Mouse (Mus musculus): ENCODE results near the gene Mbnl2. TPM values are rescaled to one million over a fixed set of nuclear protein-coding genes. Genes with fewer than 3 reads are reported as not detected.

Mbnl2 gene
- polyA plus RNA-seq, 1 experiment from 2014 or later, result 17.9 TPM

DNA sequence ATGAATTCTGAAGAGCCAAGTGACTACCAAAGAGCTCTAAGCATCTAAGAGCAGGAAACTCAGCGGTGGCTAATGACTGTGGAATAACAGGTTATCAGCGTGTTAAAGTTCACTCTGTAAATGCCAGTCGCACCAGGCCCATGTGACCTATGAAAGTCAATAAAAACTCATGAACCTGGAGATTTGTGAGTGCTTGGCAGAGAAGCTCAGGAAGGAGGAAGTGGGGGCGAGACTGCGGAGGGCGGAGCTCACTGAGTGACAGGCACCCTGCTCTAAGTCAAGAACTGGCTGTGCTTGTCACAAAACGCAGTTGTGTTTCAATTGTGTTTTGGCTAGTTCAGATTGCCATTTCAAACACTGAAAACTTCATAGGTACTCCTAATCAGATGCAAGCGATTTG is 131.4 kb downstream of the Mbnl2 start:
- no peak for ATAC-seq (ENCODE audit: low read depth)
- Histone ChIP-seq H3K9ac (replicated peaks; ENCODE audit: low read depth, low read length) (no peak overlapping the region), H3K4me1 (ENCODE audit: control insufficient read depth, insufficient read depth, low read length) (no peaks in the 10 kb centered on the region), H3K4me2 (ENCODE audit: low read depth, low read length) (no peak overlapping the region), H3K9me3 (ENCODE audit: control insufficient read depth, low read length) (no peaks in the 10 kb centered on the region), H3K36me3 (ENCODE audit: control insufficient read depth, insufficient read depth, low read length) (no peaks in the 10 kb centered on the region), H3K27me3 (ENCODE audit: control insufficient read depth, insufficient read depth, low read length) (no peaks in the 10 kb centered on the region), H3K4me3 (ENCODE audit: low read depth, low read length) (no peak overlapping the region), H3K27ac (ENCODE audit: low read depth, low read length) (no peak overlapping the region)
- whole genome bisulfite sequencing, result 82% methylated on average over 8 of the region's 8 CpGs

GRCm38 (mm10) chr14:120409854-120410253 is 134.4 kb downstream of the Mbnl2 start:
- Histone ChIP-seq H3K27me3 (ENCODE audit: control insufficient read depth, insufficient read depth, low read length) (no peaks in the 10 kb centered on the region), H3K27ac (ENCODE audit: low read depth, low read length) (no peak overlapping the region), H3K9me3 (ENCODE audit: control insufficient read depth, low read length) (no peaks in the 10 kb centered on the region), H3K4me1 (ENCODE audit: control insufficient read depth, insufficient read depth, low read length) (no peaks in the 10 kb centered on the region), H3K4me3 (ENCODE audit: low read depth, low read length) (no peak overlapping the region), H3K36me3 (ENCODE audit: control insufficient read depth, insufficient read depth, low read length) (no peaks in the 10 kb centered on the region), H3K9ac (replicated peaks; ENCODE audit: low read depth, low read length) (no peak overlapping the region), H3K4me2 (ENCODE audit: low read depth, low read length) (no peak overlapping the region)
- no peak for ATAC-seq (ENCODE audit: low read depth)
- 91% methylated on average over 10 of the region's 10 CpGs for WGBS

- 86% methylated on average over 9 of the region's 9 CpGs for WGBS
- no peak overlapping the region for H3K4me3 ChIP-seq (ENCODE audit: low read depth, low read length)
- no peaks in the 10 kb centered on the region for H3K4me1 ChIP-seq (ENCODE audit: control insufficient read depth, insufficient read depth, low read length)
- ATAC-seq (ENCODE audit: low read depth), result no peak
- no peaks in the 10 kb centered on the region for H3K27me3 ChIP-seq (ENCODE audit: control insufficient read depth, insufficient read depth, low read length)
- no peak overlapping the region for H3K27ac ChIP-seq (ENCODE audit: low read depth, low read length)
- no peaks in the 10 kb centered on the region for H3K9me3 ChIP-seq (ENCODE audit: control insufficient read depth, low read length)
- no peak overlapping the region for H3K4me2 ChIP-seq (ENCODE audit: low read depth, low read length)
- H3K36me3 ChIP-seq (ENCODE audit: control insufficient read depth, insufficient read depth, low read length), result no peaks in the 10 kb centered on the region
- H3K9ac ChIP-seq (replicated peaks; ENCODE audit: low read depth, low read length), result no peak overlapping the region
Measured at GRCm38 (mm10) chr14:120416886-120417285, 141.4 kb downstream of the Mbnl2 start.

- Histone ChIP-seq H3K27me3 (ENCODE audit: control insufficient read depth, insufficient read depth, low read length) (no peaks in the 10 kb centered on the region), H3K4me3 (ENCODE audit: low read depth, low read length) (no peak overlapping the region), H3K4me2 (ENCODE audit: low read depth, low read length) (no peak overlapping the region), H3K9me3 (ENCODE audit: control insufficient read depth, low read length) (no peaks in the 10 kb centered on the region), H3K9ac (replicated peaks; ENCODE audit: low read depth, low read length) (no peak overlapping the region), H3K4me1 (ENCODE audit: control insufficient read depth, insufficient read depth, low read length) (no peaks in the 10 kb centered on the region), H3K27ac (ENCODE audit: low read depth, low read length) (no peak overlapping the region), H3K36me3 (ENCODE audit: control insufficient read depth, insufficient read depth, low read length) (no peaks in the 10 kb centered on the region)
- 64% methylated on average over 14 of the region's 14 CpGs for WGBS
- ATAC-seq (ENCODE audit: low read depth), result no peak
Measured at GRCm38 (mm10) chr14:120418964-120419363, 143.5 kb downstream of the Mbnl2 start.

GRCm38 (mm10) chr14:120428497-120428896 is 153.0 kb downstream of the Mbnl2 start:
- H3K4me3 ChIP-seq (ENCODE audit: low read depth, low read length), result no peak overlapping the region
- H3K4me1 ChIP-seq (ENCODE audit: control insufficient read depth, insufficient read depth, low read length), result no peaks in the 10 kb centered on the region
- H3K9me3 ChIP-seq (ENCODE audit: control insufficient read depth, low read length), result 0 out of 2 replicates have a peak, but pooled peaks cover 3% of the 10 kb centered on the region
- no peak for ATAC-seq (ENCODE audit: low read depth)
- WGBS, result 92% methylated on average over 5 of the region's 5 CpGs
- H3K36me3 ChIP-seq (ENCODE audit: control insufficient read depth, insufficient read depth, low read length), result no peaks in the 10 kb centered on the region
- H3K4me2 ChIP-seq (ENCODE audit: low read depth, low read length), result no peak overlapping the region
- H3K9ac ChIP-seq (replicated peaks; ENCODE audit: low read depth, low read length), result no peak overlapping the region
- H3K27ac ChIP-seq (ENCODE audit: low read depth, low read length), result no peak overlapping the region
- no peaks in the 10 kb centered on the region for H3K27me3 ChIP-seq (ENCODE audit: control insufficient read depth, insufficient read depth, low read length)

GRCm38 (mm10) chr14:120432773-120433172 is 157.3 kb downstream of the Mbnl2 start:
- no peaks in the 10 kb centered on the region for H3K9me3 ChIP-seq (ENCODE audit: control insufficient read depth, low read length)
- no peak overlapping the region for H3K4me3 ChIP-seq (ENCODE audit: low read depth, low read length)
- no peak overlapping the region for H3K27ac ChIP-seq (ENCODE audit: low read depth, low read length)
- H3K27me3 ChIP-seq (ENCODE audit: control insufficient read depth, insufficient read depth, low read length), result no peaks in the 10 kb centered on the region
- H3K36me3 ChIP-seq (ENCODE audit: control insufficient read depth, insufficient read depth, low read length), result no peaks in the 10 kb centered on the region
- ATAC-seq (ENCODE audit: low read depth), result no peak
- no peak overlapping the region for H3K9ac ChIP-seq (replicated peaks; ENCODE audit: low read depth, low read length)
- H3K4me1 ChIP-seq (ENCODE audit: control insufficient read depth, insufficient read depth, low read length), result no peaks in the 10 kb centered on the region
- H3K4me2 ChIP-seq (ENCODE audit: low read depth, low read length), result no peak overlapping the region

DNA sequence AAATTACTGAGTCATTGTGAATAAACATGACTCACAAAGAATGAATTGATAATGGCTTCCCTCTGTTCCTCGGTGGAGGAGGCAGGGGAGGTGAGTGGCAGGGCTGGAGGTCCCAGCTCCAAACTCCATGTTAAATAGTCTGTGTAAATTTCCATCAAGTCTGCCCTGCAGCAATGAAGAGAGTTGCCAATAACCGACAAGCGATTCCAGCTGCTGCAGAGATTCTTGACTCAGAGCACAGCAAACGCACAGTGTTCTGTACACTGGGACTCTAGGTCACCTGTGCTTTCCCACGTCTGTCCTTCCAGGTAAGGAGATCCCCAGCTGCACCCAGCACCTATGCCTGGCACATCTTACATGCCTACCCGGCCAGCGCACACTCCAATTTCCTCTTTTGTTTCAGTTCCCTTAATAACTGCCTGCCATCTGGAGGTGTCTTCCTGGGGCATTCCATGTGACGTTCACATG is 158.5 kb downstream of the Mbnl2 start:
- no peaks in the 10 kb centered on the region for H3K36me3 ChIP-seq (ENCODE audit: control insufficient read depth, insufficient read depth, low read length)
- peak; percentile 28; the same call in 1 of the 2 replicates for ATAC-seq (ENCODE audit: low read depth)
- no peaks in the 10 kb centered on the region for H3K27me3 ChIP-seq (ENCODE audit: control insufficient read depth, insufficient read depth, low read length)
- no peaks in the 10 kb centered on the region for H3K9me3 ChIP-seq (ENCODE audit: control insufficient read depth, low read length)
- no peak overlapping the region for H3K4me2 ChIP-seq (ENCODE audit: low read depth, low read length)
- H3K9ac ChIP-seq (replicated peaks; ENCODE audit: low read depth, low read length), result no peak overlapping the region
- H3K4me1 ChIP-seq (ENCODE audit: control insufficient read depth, insufficient read depth, low read length), result no peaks in the 10 kb centered on the region
- WGBS, result 63% methylated on average over 8 of the region's 8 CpGs
- no peak overlapping the region for H3K4me3 ChIP-seq (ENCODE audit: low read depth, low read length)
- H3K27ac ChIP-seq (ENCODE audit: low read depth, low read length), result no peak overlapping the region

GRCm38 (mm10) chr14:120434831-120435230 is 159.4 kb downstream of the Mbnl2 start:
- no peak overlapping the region for H3K27ac ChIP-seq (ENCODE audit: low read depth, low read length)
- H3K27me3 ChIP-seq (ENCODE audit: control insufficient read depth, insufficient read depth, low read length), result no peaks in the 10 kb centered on the region
- no peaks in the 10 kb centered on the region for H3K4me1 ChIP-seq (ENCODE audit: control insufficient read depth, insufficient read depth, low read length)
- H3K4me3 ChIP-seq (ENCODE audit: low read depth, low read length), result no peak overlapping the region
- no peaks in the 10 kb centered on the region for H3K36me3 ChIP-seq (ENCODE audit: control insufficient read depth, insufficient read depth, low read length)
- no peak for ATAC-seq (ENCODE audit: low read depth)
- H3K4me2 ChIP-seq (ENCODE audit: low read depth, low read length), result no peak overlapping the region
- 80% methylated on average over 1 of the region's 1 CpGs for WGBS
- no peaks in the 10 kb centered on the region for H3K9me3 ChIP-seq (ENCODE audit: control insufficient read depth, low read length)
- no peak overlapping the region for H3K9ac ChIP-seq (replicated peaks; ENCODE audit: low read depth, low read length)

- no peaks in the 10 kb centered on the region for H3K4me1 ChIP-seq (ENCODE audit: control insufficient read depth, insufficient read depth, low read length)
- no peaks in the 10 kb centered on the region for H3K36me3 ChIP-seq (ENCODE audit: control insufficient read depth, insufficient read depth, low read length)
- H3K4me2 ChIP-seq (ENCODE audit: low read depth, low read length), result no peak overlapping the region
- no peak overlapping the region for H3K27ac ChIP-seq (ENCODE audit: low read depth, low read length)
- H3K27me3 ChIP-seq (ENCODE audit: control insufficient read depth, insufficient read depth, low read length), result no peaks in the 10 kb centered on the region
- no peak overlapping the region for H3K9ac ChIP-seq (replicated peaks; ENCODE audit: low read depth, low read length)
- H3K9me3 ChIP-seq (ENCODE audit: control insufficient read depth, low read length), result no peaks in the 10 kb centered on the region
- no peak overlapping the region for H3K4me3 ChIP-seq (ENCODE audit: low read depth, low read length)
- no peak for ATAC-seq (ENCODE audit: low read depth)
Measured at GRCm38 (mm10) chr14:120440716-120441115, 165.2 kb downstream of the Mbnl2 start.

DNA sequence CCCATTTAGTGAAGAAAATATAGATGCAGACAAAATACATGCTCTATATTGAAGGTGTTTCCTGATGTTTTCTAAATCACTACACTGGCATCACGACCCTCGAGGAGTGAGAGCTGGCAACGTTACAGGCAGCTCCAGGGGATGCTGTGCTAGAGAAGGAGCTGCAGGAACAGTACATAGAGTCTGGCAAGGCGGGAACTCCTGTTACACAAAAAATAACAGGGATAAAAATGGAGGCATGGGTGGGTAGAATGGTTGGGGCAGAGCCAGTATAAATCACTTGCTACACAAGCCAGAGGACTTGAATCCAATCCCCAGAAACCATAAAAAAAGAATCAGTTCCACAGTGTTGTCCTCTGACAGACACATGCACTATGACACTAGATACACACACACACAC is 165.8 kb downstream of the Mbnl2 start:
- Histone ChIP-seq H3K27me3 (ENCODE audit: control insufficient read depth, insufficient read depth, low read length) (no peaks in the 10 kb centered on the region), H3K4me3 (ENCODE audit: low read depth, low read length) (no peak overlapping the region), H3K27ac (ENCODE audit: low read depth, low read length) (no peak overlapping the region), H3K4me1 (ENCODE audit: control insufficient read depth, insufficient read depth, low read length) (no peaks in the 10 kb centered on the region), H3K4me2 (ENCODE audit: low read depth, low read length) (no peak overlapping the region), H3K9ac (replicated peaks; ENCODE audit: low read depth, low read length) (no peak overlapping the region), H3K9me3 (ENCODE audit: control insufficient read depth, low read length) (no peaks in the 10 kb centered on the region), H3K36me3 (ENCODE audit: control insufficient read depth, insufficient read depth, low read length) (no peaks in the 10 kb centered on the region)
- no peak for ATAC-seq (ENCODE audit: low read depth)
- 77% methylated on average over 4 of the region's 4 CpGs for WGBS

Measured in neural tube, embryonic 14.5 days (tissue).